Mouse (Mus musculus) cerebellum, adult 18-20 months (tissue): ENCODE data around the gene Tceal9.

Source experiments
- DNase-seq, 2 experiments: peaks; one replicate each; pipeline ENCODE4 v3.0.0; 2021

Gene Tceal9

DNA sequence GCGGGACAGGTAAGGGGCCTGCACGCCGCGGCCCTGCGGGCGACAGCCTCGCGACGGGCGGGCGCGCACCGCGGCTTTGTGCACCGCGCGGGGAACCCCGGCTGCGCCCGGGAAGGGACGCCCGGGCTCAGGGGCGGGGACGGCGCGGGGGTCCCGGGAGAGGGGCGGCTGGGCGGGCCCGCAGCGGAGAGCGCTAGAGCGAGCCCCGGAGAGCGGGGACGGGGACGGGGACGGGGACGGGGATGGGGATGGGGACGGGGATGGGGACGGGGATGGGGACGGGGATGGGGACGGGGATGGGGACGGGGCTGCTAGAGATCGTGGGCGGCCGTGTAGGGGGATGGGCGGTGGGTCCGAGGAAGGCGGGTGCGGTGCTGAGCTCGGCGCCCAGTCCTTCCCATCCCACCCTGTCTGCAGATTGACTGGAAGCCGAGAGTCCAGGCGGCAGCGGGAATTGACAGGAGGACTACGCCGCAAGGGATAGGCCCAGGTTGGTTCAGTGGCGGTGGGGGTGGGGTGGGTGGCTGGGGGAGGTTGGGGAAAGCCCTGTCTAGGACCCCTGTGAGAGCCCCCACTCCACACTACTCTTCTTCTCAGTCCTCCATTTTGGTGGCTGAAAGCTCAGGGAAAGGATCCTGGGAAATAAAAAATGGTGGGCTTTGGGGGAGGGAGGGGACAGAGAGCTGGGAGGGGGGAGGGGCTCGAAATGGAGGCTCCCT lies 25.7 kb downstream of the Tceal9 start:
- DNase-seq = peak; percentile 10 to 55

DNA sequence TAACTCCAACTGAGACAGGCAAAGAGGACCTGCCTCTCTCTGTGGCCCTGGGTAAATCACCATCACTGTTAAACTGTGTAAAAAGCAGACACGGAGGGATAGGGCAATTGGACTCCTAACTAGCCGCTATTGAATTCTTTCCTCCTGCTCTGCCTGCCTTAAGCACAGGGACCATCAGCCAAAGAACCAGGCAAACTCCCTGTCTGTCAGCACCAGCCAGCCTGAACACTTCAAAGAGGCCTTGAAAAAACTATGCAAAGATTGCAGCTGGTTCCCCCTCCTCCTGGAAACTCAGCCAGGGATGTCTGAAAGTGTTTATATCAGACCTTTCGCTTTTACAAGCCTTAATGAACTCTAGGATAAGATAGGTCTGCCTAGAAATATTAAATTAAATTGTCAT lies 29.7 kb downstream of the Tceal9 start:
- DNase-seq = no peak

GRCm38 (mm10) chrX:136275386-136275785 lies 30.5 kb downstream of the Tceal9 start:
- DNase-seq = no peak

- DNase-seq = no peak
These were observed 32.7 kb downstream of the Tceal9 start for GRCm38 (mm10) chrX:136277577-136277976.

DNA sequence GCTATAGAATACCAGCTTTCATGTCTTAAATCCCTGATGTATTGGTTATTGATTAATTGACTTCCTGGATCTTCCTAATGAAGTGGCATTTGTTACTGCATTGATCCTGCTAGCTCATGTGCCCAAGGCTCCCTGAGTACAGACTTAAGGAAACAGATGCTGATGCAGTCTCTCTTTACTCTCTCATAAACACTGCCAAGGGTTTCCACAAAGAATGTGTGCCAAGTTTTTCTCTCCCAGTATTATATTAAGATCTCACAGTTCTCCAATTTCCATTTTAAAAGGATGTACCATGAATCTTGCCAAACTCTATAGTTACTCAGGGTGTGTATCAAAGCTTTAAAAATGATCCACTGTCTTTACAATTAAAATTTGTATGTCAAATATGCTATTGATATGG lies 33.5 kb downstream of the Tceal9 start:
- DNase-seq = no peak

GRCm38 (mm10) chrX:136279410-136279809 lies 34.5 kb downstream of the Tceal9 start:
- DNase-seq = no peak

DNA sequence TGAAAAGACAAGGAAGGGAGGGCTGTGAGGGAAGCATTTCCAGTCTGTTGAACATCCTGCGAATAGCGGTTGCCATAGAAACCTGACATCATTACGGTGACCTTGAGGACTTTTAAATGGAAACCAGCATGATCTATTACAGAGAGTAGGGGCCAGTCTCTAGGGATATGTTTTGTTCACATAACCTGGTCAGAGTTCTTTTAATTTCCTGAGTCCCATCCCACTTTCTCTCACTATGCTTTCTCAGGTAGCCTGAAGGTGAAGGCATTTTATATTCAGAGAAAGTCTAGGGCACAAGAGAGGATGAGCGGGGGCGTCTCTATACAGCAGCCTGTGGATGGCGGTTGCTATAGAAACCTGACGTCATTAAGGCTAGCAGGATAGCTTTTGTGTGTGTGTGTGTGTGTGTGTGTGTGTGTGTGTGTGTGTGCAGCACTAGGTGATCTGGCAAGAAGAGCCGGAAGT lies 46.0 kb downstream of the Tceal9 start:
- DNase-seq = peak in 1 of 2 experiments; percentile 11
